In the genomic region with DNA sequence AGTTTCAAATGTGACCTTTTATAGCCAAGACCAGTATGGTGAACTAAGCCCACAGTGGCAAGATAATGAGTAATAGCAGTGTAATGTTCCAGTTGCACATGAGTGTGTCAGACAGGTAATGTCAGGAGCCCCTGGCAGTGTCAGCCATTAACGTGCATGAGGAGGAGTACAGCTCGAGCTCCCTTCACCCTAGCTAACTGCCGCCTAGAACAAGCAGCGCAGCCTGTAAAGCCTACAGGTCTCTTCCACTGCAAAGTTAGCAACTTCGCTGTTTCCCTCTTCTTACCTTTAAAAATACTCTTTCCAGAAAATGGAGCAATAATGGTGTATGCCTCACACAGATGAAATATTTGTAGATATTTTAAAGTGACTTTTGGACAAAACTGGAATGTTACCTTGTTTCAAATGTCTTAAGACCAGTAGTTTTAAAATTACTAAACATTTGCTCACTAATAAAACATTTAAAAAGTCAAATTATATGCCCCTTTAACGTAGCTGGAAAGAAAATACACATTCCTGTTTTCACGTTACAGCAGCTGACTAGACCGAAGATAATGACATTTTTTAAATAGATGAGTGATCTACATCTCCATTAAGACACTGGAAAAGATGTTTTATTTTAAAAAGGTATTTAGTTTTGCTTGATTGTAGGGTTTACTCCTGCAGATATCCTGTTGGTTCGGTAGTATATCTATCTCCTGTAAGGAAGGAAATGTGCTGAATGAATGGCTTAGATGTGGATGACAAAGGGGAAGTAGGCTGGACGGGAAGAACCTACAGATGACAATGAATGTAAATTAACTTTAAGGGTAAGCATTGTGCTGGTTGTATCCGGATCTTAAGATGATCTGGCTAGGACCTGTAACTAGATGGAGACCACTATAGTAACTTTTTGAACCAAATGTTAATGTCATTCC, we compare ENCODE assay signal across 8 mouse cellular contexts. TPM values are rescaled to one million over a fixed set of nuclear protein-coding genes. Genes with fewer than 3 reads are reported as not detected.
A peak's percentile ranks its signal among the peaks of the same experiment; 100 is the strongest.
DNase-seq lines count a peak whose midpoint lies in the region; TF ChIP-seq lines count a peak whose summit lies in the region.

No protein-coding gene starts in this region.

- no peak for TF ChIP-seq CTCF in E14TG2a.4 (conservative IDR thresholded peaks at IDR 0.05; ENCODE audit: low read length)
- TF ChIP-seq CTCF in liver, adult 2 months (IDR thresholded peaks at IDR 0.05; ENCODE audit: low read depth, low read length): no peak

- H3K79me2 ChIP-seq in liver, adult 2 months (ENCODE audit: control insufficient read depth, insufficient read depth, low read length): peaks cover 17% of the 10 kb centered on the region

- H3K9ac ChIP-seq in liver, adult 2 months (ENCODE audit: low read depth, low read length): peak overlapping the region; percentile 35

- peak; percentile 40 to 73 for DNase-seq in adrenal gland, adult (ENCODE audit: inconsistent age in 2 of 2, low spot score in 1 of 2)
- no peak for DNase-seq in adrenal gland, postnatal 10 days
- no peak for DNase-seq in heart, embryonic 10.5 days (ENCODE audit: low spot score)
- no peak for DNase-seq in liver, adult 2 months (ENCODE audit: extremely low read depth, low read depth, low spot score)
- peak; percentile 67 for DNase-seq in splenic B cell, adult 2 months (ENCODE audit: low read depth, low spot score)
- DNase-seq in adrenal gland, postnatal 25 days: no peak
- no peak for DNase-seq in adrenal gland, adult 8-10 months

- no peaks in the 10 kb centered on the region for H3K27me3 ChIP-seq in E14TG2a.4 (ENCODE audit: insufficient read depth, low read length)
- no peaks in the 10 kb centered on the region for H3K27me3 ChIP-seq in heart, embryonic 10.5 days (ENCODE audit: insufficient read depth, poor library complexity, severe bottlenecking)
- no peaks in the 10 kb centered on the region for H3K27me3 ChIP-seq in liver, adult 2 months (ENCODE audit: control insufficient read depth, insufficient read depth, low read length)
- no peaks in the 10 kb centered on the region for H3K27me3 ChIP-seq in splenic B cell, adult 2 months (ENCODE audit: control insufficient read depth, insufficient read depth, low read length, poor library complexity, severe bottlenecking)

- peaks cover 36% of the 10 kb centered on the region for H3K4me1 ChIP-seq in E14TG2a.4 (replicated peaks; ENCODE audit: low read depth, low read length)
- H3K4me1 ChIP-seq in heart, embryonic 10.5 days: peaks cover 28% of the 10 kb centered on the region
- H3K4me1 ChIP-seq in liver, adult 2 months (ENCODE audit: control insufficient read depth, insufficient read depth, low read length): peaks cover 12% of the 10 kb centered on the region

- H3K4me3 ChIP-seq in E14TG2a.4 (replicated peaks; ENCODE audit: low read length): peak overlapping the region; percentile 93
- peak overlapping the region; percentile 100 for H3K4me3 ChIP-seq in heart, embryonic 10.5 days
- peak overlapping the region; percentile 87 for H3K4me3 ChIP-seq in liver, adult 2 months (ENCODE audit: insufficient read depth, low read depth, low read length)

- no peaks in the 10 kb centered on the region for H3K9me3 ChIP-seq in E14TG2a.4 (ENCODE audit: low read length)
- no peaks in the 10 kb centered on the region for H3K9me3 ChIP-seq in heart, embryonic 10.5 days

- peaks cover 48% of the 10 kb centered on the region for H3K36me3 ChIP-seq in E14TG2a.4 (ENCODE audit: insufficient read depth, low read length)
- peaks cover 16% of the 10 kb centered on the region; the same call in 1 of the 2 replicates for H3K36me3 ChIP-seq in heart, embryonic 10.5 days
- peaks cover 8% of the 10 kb centered on the region for H3K36me3 ChIP-seq in liver, adult 2 months (ENCODE audit: control insufficient read depth, insufficient read depth, low read length)
- peaks cover 13% of the 10 kb centered on the region for H3K36me3 ChIP-seq in splenic B cell, adult 2 months (ENCODE audit: control insufficient read depth, insufficient read depth, low read length, poor library complexity, severe bottlenecking)

- no peak for TF ChIP-seq POLR2A in liver, adult 2 months (IDR thresholded peaks at IDR 0.05; ENCODE audit: extremely low read depth, insufficient read depth, low read length)

- 46% methylated on average over 11 of the region's 11 CpGs for WGBS in heart, embryonic 10.5 days
- 11% methylated on average over 11 of the region's 11 CpGs for WGBS in liver, adult 2 months

- H3K27ac ChIP-seq in heart, embryonic 10.5 days: peak overlapping the region; percentile 99; the same call in 1 of the 2 replicates
- no peak overlapping the region for H3K27ac ChIP-seq in liver, adult 2 months (replicated peaks; ENCODE audit: insufficient read depth, low read depth, low read length)

RNA-seq across cellular contexts. Expression of a gene that starts 1.9 kb away (rescaled TPM):
- under 1 TPM in 1 of 2 experiments, not detected in 1; 0.63 TPM for total RNA-seq in adrenal gland, postnatal 10 days (2021)
- polyA plus RNA-seq in heart, embryonic 10.5 days (2016; fragmentation: Nextera tagmentation; extraction: Ambion mirVana): 0.95 and 1.8 TPM in 2 replicates
- 0.20 and 0.37 TPM in 2 replicates for total RNA-seq in liver, adult 2 months (2014; rRNA removed)
- 0.48 and 0.85 TPM in 2 replicates for polyA plus RNA-seq in liver, adult 2 months (2012; rRNA removed)
- 1.5 TPM in 1 of 2 replicates, not detected in the other for total RNA-seq in adrenal gland, postnatal 25 days (2021)
- total RNA-seq in adrenal gland, adult 8-10 months (2022): under 1 TPM in 2 of 4 experiments, not detected in 2; 0.73 to 0.86 TPM

RNA-seq across cellular contexts. Expression of a gene that starts 2.2 kb away (rescaled TPM):
- 100 to 1,000 TPM in 1 of 2 experiments, 10 to 100 TPM in 1; 94.9 to 116 TPM for total RNA-seq in adrenal gland, postnatal 10 days (2021)
- 37.1 and 50.4 TPM in 2 replicates for polyA plus RNA-seq in heart, embryonic 10.5 days (2016; fragmentation: Nextera tagmentation; extraction: Ambion mirVana)
- 40.7 and 48.3 TPM in 2 replicates for total RNA-seq in liver, adult 2 months (2014; rRNA removed)
- 62.7 and 66.7 TPM in 2 replicates for polyA plus RNA-seq in liver, adult 2 months (2012; rRNA removed)
- total RNA-seq in adrenal gland, postnatal 25 days (2021): 112 and 118 TPM in 2 replicates
- 100 to 1,000 TPM; 108 to 148 (median 117) TPM for total RNA-seq in adrenal gland, adult 8-10 months (2022)

RNA-seq across cellular contexts. Expression of a gene that starts 17.1 kb away (rescaled TPM):
- total RNA-seq in adrenal gland, postnatal 10 days (2021): 10 to 100 TPM; 33.9 to 39.0 TPM
- 68.1 and 78.1 TPM in 2 replicates for polyA plus RNA-seq in heart, embryonic 10.5 days (2016; fragmentation: Nextera tagmentation; extraction: Ambion mirVana)
- 14.6 and 16.0 TPM in 2 replicates for total RNA-seq in liver, adult 2 months (2014; rRNA removed)
- polyA plus RNA-seq in liver, adult 2 months (2012; rRNA removed): 1.7 and 2.2 TPM in 2 replicates
- total RNA-seq in adrenal gland, postnatal 25 days (2021): 41.7 and 47.0 TPM in 2 replicates
- 10 to 100 TPM; 41.6 to 80.5 (median 55.2) TPM for total RNA-seq in adrenal gland, adult 8-10 months (2022)

Comparison
In these comparisons a context has a peak if more than half of its experiments do, and no peak if none do; other contexts are left out.
1. DNase-seq: peak in adrenal gland, adult (2 of 2) and splenic B cell, adult 2 months (single experiment); none in adrenal gland, postnatal 10 days (single experiment), heart, embryonic 10.5 days (single experiment), liver, adult 2 months (single experiment), adrenal gland, postnatal 25 days (single experiment) and adrenal gland, adult 8-10 months (single experiment).
2. Peak in every context shown above with its lines, with median percentiles within 50 percentile points of each other: H3K4me3 ChIP-seq.